Mouse (Mus musculus) yolk sac, embryonic 10.5 days (tissue): ENCODE data around the gene Pcx.

Experiments used
- DNase-seq: peaks from one replicate; pipeline ENCODE4 v3.0.0-alpha.2; 2017; ENCODE audit warnings: low spot score

Gene Pcx

DNA sequence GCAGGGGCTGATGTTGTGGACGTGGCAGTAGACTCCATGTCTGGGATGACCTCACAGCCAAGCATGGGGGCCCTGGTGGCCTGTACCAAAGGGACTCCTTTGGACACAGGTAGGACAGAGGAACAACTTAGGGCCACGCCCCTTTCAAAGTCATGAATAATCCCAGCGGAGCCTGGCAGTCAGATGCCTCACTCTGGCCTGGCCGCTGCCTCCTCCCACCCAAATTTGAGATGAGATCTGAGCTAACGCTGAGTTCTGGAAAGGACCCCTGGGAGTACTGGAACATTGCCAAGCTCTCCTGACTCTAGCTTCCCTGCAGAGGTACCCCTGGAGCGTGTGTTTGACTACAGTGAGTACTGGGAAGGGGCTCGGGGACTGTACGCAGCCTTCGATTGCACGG, 109.2 kb downstream of the Pcx start:
- no peak for DNase-seq

DNA sequence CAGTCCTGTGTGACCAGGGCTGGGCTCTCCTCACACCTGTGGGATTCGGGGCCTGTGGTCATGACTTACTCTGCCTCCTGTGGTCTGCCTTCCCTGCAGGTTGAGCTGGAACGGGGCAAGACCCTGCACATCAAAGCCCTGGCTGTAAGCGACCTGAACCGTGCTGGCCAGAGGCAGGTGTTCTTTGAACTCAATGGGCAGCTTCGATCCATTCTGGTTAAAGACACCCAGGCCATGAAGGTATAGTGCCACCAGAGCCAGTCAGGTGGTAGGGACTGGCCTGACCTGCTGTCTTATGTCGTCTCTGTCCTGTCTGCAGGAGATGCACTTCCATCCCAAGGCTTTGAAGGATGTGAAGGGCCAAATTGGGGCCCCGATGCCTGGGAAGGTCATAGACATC, 110.4 kb downstream of the Pcx start:
- no peak for DNase-seq

DNA sequence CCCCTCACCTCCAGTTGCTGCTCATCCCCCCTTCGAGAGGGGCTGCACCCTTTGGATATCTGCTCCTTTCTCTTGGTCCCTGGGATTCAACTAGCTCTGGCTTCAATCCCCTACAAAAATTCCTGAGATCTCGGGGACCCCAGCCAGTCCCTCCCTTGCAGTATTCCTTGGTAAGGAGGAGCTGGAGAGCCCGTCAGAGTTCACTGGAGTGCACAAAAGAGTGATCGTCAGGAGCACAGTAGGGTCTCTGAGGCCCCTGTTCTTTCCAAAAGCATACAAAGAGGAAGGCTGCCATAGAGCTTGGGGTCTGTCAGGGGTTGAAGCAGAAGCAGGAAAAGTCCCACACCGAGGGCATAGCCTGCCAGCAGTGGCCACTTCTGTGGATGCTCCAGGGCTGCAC, 112.5 kb downstream of the Pcx start:
- DNase-seq = no peak

DNA sequence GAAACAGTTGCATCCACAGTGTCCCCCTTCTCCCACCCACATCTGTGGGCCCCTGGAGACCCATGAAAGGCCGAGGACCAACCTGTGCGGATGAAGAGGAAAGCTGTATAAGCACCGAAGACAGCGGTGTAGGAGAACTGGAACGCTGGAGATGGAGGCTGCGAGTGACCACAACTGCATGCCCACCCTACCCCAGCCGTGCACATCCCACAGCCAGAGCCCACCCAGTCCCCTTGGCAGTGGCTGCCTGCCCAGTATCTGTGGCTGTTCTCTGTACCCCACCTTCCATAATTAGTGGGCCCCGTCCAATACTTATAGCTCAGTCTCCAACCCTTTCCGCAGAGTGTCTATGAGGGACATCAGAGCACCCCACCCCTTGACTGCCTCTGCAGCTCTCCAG, 113.1 kb downstream of the Pcx start:
- no peak for DNase-seq

DNA sequence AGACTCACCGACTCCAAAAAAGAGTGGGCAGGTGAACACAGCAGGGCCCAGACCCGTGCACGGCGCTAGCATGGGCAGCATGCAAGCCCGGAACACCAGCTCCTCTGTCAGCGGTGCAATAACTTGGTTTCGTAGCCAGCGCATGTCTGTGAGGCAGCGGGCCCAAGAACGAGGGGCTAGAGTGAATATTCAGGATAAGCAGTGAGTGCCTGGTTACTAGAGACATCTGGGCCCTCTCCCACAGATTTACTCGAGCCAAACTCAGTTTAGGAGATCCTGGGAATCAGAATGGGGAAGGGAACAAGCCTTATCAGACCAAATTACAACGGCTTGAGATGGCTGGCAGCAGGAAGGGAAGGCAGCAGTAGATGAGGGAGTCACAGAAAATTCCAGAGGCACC, 113.7 kb downstream of the Pcx start:
- DNase-seq = no peak

DNA sequence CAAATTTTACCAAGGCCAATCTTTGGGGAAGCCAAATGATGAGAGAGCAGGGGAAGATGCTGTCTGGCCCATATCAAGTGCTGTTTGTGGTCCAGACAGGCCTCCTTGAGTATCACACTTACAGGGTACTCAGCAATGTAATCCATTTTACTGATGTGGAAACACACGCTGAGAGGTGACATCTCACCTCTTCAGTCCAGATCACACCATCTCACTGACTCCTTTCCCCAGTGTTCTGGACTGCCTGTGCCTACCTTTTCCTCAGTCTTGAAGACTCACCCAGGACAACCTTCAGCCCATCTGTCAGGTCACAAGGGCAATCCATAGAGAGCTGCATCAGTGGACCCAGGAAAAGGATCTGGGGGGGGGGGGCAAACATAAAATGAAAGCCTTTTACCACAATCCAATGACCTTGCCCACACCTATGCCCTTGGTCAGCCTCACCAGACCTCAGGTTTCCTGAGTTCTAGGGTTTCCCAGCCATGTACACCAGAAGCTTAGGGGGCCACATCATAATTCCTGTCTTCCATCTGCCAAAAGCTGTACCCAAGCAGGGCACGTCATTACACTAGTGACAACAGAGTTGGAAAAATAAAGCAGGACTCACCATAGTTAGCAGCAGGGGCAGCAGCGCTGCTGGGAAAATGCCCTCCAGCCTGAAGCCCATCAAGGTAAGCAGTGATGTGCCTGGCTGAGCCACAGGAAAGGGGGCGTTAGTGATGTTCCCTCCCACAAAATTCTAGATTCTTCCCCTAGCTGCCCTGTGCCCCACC, 114.3 kb downstream of the Pcx start:
- peak; percentile 38 for DNase-seq

DNA sequence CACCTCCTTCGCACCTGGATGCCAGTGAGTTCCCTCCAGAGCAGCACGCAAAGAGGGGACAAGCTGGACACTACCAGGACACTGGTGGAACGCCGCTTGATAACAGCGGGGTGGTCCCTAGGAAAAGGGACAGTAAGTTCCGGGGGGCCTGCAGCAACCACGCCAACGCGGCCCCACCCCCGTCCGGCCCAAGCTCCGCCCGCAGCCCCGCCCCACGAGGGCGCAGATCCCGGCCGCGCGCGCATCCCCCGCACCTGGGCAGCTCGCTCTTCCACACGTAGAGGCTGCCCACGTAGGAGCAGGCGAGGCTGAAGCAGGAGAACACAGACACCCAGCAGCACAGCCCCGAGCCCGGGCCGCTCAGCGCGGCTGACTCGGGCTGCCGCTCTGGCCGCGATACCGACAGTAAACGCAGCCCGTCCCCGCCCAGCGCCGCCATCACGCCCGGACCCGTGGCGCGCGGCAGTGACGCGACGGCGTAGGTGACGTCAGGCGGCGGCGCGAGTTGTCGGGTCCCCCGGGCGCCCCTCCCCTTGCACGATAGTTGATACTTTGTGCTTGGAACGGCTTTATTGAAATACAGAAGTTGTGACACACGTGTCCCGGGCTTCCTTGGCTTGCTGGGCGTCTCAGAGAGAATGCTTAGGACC, 115.0 kb downstream of the Pcx start, which contains the start of gene Rce1:
TSS of gene Rce1 (minus strand) at position 463 of the 650 bp plus-strand sequence.
- peak; percentile 91 for DNase-seq

DNA sequence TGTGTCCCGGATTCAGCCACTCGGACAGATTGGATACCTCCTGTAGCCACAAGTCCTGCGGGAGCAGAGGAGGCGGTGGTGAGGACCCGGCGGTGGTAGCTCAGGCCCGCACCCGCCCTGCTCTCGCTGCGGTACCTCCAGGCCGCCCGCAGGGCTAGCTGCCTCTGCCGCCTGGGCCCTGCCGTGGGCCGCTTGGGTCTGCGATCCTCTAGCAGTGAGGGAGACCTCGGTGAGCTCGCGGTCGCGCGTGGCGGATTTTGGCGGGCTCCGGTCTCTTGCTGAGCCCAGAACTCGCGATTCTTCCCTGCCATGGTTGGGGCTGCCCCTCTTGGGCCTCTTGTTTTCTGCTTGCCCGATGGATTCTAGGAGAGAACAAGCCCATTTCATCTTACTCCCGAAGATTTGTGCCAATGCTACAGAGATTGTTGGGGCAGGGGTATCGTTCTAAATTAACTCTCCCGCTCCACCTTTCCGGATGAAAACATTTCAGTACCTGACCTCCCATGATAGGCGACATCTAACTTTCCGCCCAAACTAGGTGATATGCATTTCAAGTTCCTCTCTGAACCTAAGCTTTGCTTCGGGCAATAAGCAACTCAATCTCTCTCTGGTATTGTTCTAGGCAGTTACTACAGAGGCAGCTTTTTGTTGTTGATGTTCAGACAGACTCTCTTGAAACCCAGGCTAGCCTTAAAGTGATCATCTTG, 115.7 kb downstream of the Pcx start:
- no peak for DNase-seq

DNA sequence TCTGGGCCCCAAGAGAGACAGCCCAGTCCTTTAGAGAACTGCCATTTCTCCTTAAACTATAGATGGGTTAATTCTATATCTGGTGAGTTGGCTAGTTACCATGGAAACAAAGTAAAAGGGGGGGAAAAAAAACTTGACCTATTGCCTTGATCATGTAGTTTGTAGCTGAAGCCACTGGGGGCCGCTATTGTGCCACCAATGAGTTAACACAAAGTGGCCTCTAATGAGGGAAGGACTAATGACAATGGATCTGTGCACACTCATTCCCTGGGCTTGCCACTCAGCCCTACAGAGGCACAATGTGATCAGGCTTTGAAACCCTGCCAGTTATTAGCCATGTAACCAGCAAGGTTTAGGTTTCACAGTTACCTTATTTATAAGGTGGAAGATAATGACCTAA, 118.5 kb downstream of the Pcx start:
- DNase-seq = peak; percentile 35

DNA sequence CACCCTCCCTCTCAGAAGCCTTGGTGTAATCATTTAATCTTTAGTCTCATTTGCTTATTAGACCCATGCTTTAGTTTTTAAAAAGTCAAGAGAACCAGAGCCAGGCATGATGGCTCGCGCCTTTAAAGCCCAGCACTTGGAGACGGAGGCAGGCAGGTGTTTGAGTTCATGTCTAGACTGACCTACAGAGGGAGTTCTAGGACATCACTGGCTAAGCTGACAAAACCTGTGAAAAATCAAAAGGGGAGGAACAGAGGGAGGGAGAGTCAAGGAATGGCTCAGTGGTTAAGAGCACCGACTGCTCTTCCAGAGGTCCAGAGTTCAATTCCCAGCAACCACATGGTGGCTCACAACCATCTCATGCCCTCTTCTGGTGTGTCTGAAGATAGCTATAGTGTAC, 125.7 kb downstream of the Pcx start:
- DNase-seq = no peak

DNA sequence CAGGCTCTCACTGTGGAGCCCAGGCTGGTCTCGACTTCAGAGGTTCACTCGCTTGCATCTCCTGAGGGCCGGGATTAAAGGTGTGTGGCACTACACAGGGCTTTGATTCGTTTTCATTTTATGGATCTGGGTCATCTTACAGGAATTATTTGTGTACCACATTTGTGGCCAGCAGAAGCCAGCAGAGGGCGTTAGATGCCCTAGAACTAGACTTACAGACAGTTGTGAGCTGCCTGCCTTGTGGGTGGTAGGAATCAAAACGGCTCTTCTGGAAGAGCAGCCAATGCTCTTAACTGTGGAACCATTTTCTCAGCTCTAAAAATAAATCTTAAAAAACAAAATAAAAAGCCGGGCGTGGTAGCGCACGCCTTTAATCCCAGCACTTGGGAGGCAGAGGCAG, 134.0 kb downstream of the Pcx start:
- peak; percentile 10 for DNase-seq

DNA sequence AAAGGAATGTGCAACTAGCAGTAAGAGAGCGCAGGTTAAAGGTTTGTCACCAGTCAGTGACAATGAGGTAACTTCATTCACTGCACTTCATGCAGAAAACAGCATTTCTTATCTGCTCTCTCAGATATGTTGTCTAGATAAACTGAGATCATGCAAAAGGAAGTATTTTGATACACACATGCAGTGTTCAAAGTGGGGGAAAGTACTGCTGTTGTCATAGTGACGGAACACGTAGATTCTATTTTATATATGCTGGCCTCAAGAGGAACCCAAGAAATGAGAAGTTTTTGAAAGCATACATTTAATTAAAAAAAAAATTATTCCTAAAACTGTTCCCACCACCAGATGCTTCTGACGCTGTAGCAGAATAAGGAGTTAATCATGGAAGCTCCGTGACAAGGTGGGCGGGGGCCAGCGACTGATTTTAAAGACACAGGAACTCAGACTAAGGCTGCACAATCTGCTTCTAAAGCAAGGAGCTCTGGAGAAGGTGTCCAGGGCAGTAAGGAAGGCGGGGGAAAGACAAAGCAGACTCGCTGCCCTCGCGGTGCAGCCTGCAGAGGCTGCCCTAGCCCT, 136.7 kb downstream of the Pcx start:
- DNase-seq = no peak

DNA sequence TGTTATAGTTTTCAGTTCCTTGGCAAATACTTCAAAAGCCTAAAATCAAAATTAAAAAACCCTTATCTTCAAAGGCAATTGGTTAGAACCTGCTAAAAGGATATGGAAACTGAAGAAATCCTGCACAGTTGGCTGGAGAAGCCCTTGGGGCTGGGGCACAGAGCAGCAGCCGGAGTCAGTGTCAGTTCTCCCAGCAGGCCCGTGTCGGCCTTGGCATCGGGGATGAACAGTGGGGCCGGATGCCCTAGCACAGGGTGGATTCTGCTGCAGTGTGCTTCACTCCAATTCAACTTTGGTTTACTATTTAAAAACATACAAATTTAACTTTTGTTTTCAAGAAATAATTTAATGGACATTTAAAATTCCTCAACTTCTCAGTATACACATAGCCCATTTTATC, 147.9 kb downstream of the Pcx start:
- DNase-seq = no peak

DNA sequence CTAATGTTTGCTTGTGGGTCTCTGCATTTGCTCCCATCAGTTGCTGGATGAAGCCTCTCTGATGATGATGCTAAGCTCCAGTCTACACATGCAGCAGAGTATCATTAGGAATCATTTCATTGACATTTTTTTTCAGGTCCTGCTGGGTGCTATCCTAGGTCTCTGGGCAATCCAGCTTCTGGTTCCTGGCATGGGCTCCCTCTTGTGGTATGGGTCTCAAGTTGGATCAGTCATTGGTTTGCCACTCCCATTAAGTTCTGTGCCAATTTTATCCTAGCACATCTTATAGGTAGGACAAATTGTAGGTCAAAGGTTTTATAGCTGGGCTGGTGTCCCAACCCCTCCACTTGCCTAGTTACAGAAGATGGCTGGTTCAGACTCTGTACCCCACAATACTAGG, 156.5 kb downstream of the Pcx start:
- DNase-seq = no peak

DNA sequence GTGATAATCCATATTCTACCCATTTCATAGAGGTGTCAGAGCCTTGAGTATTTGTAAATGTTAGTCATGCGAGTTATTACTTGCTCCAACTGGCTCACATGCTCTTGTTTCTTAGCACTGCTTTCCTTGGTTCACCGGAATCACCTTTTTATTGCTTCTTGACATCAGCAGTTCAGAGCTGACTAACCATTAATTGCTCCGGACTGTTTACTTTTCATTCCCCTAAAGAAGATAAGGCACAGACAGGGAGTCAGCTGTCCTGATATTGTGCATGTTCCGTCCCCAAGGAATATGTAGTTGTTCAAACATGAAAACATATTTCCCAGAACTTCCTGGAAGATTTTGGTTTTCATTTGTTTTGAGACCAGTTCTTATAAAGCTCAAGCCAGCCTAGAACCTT, 160.5 kb downstream of the Pcx start:
- no peak for DNase-seq
